Comparison of ENCODE assay signal across 13 mouse cellular contexts in genomic region chr11:22917786-22918185, GRCm38 (mm10).
"Had no signal": no experiment of that assay in that cellular context is flagged by ENCODE, and none has a peak within 500 bp of the region (broad histone marks: within the 10 kb centered on the region; RNA-seq: fewer than 3 reads in every experiment).

No protein-coding gene starts in this region.

- DNase-seq: lung, adult 18-20 months; lung, embryonic 14.5 days; lung, postnatal 10 days; lung, postnatal 4 days; midbrain, embryonic 14.5 days; retina, postnatal 1 day; right cerebral cortex, adult 18-20 months; right cerebral cortex, postnatal 25 days; right cerebral cortex, postnatal 4 days; spleen, adult 18-20 months; thymus, adult 18-20 months; thymus, postnatal 14 days; thymus, postnatal 36 days had no signal
